Mouse (Mus musculus) myocyte (in vitro differentiated cells): ENCODE data around the gene Kcne3.

Source experiments
- POLR2A ChIP-seq: IDR thresholded peaks from one replicate; pipeline ENCODE4 v1.6.1; 2011; ENCODE audit warnings: low read depth, mild to moderate bottlenecking, control low read depth, moderate library complexity; ENCODE audit not compliant: insufficient read length
- POLR2AphosphoS2 ChIP-seq: IDR thresholded peaks from one replicate; pipeline ENCODE4 v1.6.1; 2011; ENCODE audit warnings: low read depth, control low read depth; ENCODE audit not compliant: insufficient read length
- TCF3 ChIP-seq: IDR thresholded peaks from one replicate; pipeline ENCODE4 v1.6.1; 2011; ENCODE audit warnings: low read depth, control low read depth; ENCODE audit not compliant: insufficient read length

- TF ChIP-seq TCF3: no peak
- no peak for TF ChIP-seq POLR2AphosphoS2
- no peak for TF ChIP-seq POLR2A
Measured at GRCm38 (mm10) chr7:100201191-100201590, 24.9 kb downstream of the Kcne3 start.
